Mouse (Mus musculus): ENCODE data around the gene 1700008O03Rik. TPM values are rescaled to one million over a fixed set of nuclear protein-coding genes. Genes with fewer than 3 reads are reported as not detected.

1700008O03Rik gene
- polyA plus RNA-seq, 1 experiment from 2014 or later: 1.4 TPM

DNA sequence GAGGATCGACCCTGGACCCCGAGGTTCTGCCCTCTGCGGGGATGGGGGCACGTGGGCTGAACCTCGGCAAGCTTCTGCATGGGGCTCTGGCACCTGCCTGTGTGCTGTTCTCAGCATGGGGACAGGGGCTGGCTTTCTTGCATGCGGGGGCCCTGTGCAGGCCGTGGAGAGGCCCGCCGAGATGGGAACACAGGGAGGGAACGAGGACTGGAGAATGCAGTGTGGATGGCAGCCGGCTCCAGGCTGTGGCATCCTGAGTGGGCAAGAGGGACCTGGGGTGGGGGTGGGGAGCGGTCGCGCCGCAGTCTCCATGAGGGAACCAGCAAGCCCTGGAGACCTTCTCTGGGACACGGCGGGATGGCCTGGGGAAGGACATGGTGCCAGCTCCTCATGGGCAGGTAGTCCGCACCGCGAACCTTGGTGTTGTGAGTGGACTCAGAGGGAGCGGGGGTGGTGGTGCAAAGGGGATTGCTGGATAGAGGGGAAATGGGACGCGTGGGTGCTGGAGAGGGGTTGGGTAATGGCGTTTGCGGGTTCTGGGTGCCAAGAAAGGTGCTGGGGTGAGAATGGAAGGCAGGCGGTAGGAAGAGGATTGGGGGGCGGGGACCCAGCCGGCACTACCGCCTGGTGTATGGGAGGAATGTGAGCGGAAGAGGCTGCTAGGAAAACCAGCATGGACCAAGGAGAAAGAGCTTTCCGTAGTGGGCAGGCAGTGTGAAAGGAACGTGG, 48.3 kb downstream of the 1700008O03Rik start:
- H3K27ac ChIP-seq: peak overlapping the region; percentile 93
- peaks cover 15% of the 10 kb centered on the region for H3K36me3 ChIP-seq
- peak overlapping the region; percentile 63 for H3K4me3 ChIP-seq (replicated peaks)
- peaks cover 33% of the 10 kb centered on the region for H3K4me1 ChIP-seq (replicated peaks)
- H3K4me2 ChIP-seq (replicated peaks): peak overlapping the region; percentile 80
- WGBS: 3% methylated on average over 32 of the region's 32 CpGs
- no peaks in the 10 kb centered on the region for H3K9me3 ChIP-seq
- peak; percentile 12 for ATAC-seq
- H3K9ac ChIP-seq (replicated peaks): peak overlapping the region; percentile 90
- H3K27me3 ChIP-seq: peaks cover 56% of the 10 kb centered on the region

GRCm38 (mm10) chr7:44336046-44337021, 49.3 kb downstream of the 1700008O03Rik start:
- ATAC-seq: peak; percentile 76
- peak overlapping the region; percentile 90 for H3K9ac ChIP-seq (replicated peaks)
- peak overlapping the region; percentile 63 for H3K4me3 ChIP-seq (replicated peaks)
- peaks cover 16% of the 10 kb centered on the region for H3K36me3 ChIP-seq
- peak overlapping the region; percentile 80 for H3K4me2 ChIP-seq (replicated peaks)
- no peaks in the 10 kb centered on the region for H3K9me3 ChIP-seq
- H3K27ac ChIP-seq: peak overlapping the region; percentile 93
- peaks cover 56% of the 10 kb centered on the region for H3K27me3 ChIP-seq
- 1% methylated on average over 51 of the region's 54 CpGs for WGBS
- H3K4me1 ChIP-seq (replicated peaks): peaks cover 33% of the 10 kb centered on the region

GRCm38 (mm10) chr7:44335031-44335878, 50.4 kb downstream of the 1700008O03Rik start:
- WGBS: 6% methylated on average over 25 of the region's 40 CpGs
- H3K4me3 ChIP-seq (replicated peaks): peak overlapping the region; percentile 63
- peaks cover 56% of the 10 kb centered on the region for H3K27me3 ChIP-seq
- peak overlapping the region; percentile 90 for H3K9ac ChIP-seq (replicated peaks)
- peaks cover 19% of the 10 kb centered on the region for H3K36me3 ChIP-seq
- H3K4me2 ChIP-seq (replicated peaks): peak overlapping the region; percentile 80
- H3K27ac ChIP-seq: peak overlapping the region; percentile 93
- peaks cover 33% of the 10 kb centered on the region for H3K4me1 ChIP-seq (replicated peaks)
- ATAC-seq: peak; percentile 82
- no peaks in the 10 kb centered on the region for H3K9me3 ChIP-seq

GRCm38 (mm10) chr7:44334139-44334538, 51.5 kb downstream of the 1700008O03Rik start:
- ATAC-seq: no peak
- H3K4me2 ChIP-seq (replicated peaks): no peak overlapping the region
- H3K4me1 ChIP-seq (replicated peaks): peaks cover 33% of the 10 kb centered on the region
- H3K36me3 ChIP-seq: peaks cover 23% of the 10 kb centered on the region
- WGBS: 72% methylated on average over 14 of the region's 14 CpGs
- no peaks in the 10 kb centered on the region for H3K9me3 ChIP-seq
- no peak overlapping the region for H3K4me3 ChIP-seq (replicated peaks)
- H3K27me3 ChIP-seq: peaks cover 55% of the 10 kb centered on the region
- no peak overlapping the region for H3K9ac ChIP-seq (replicated peaks)
- no peak overlapping the region for H3K27ac ChIP-seq

DNA sequence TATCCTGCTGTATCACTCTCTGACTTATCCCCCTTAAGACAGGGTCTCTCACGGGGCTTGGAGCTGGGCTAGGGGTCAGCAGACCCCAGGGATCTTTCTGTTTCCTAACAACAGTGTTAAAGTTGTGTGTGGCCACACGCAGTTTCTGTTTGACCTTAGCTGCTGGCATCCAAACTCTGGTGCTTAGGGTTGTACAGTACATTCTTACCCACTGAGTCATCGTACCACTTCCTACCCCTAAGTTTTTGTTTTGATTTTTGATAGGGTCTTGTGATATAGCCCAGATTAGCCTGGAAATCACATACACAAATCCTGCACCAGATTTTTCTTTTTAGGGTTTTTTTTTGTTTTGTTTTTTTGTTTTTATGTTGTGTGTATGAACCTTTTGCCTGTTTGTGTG, 53.3 kb downstream of the 1700008O03Rik start:
- no peak for ATAC-seq
- Histone ChIP-seq H3K9ac (replicated peaks) (no peak overlapping the region), H3K27me3 (peaks cover 37% of the 10 kb centered on the region), H3K27ac (no peak overlapping the region), H3K36me3 (peaks cover 28% of the 10 kb centered on the region), H3K9me3 (no peaks in the 10 kb centered on the region), H3K4me3 (replicated peaks) (no peak overlapping the region), H3K4me1 (replicated peaks) (peaks cover 22% of the 10 kb centered on the region), H3K4me2 (replicated peaks) (no peak overlapping the region)
- 70% methylated on average over 3 of the region's 3 CpGs for WGBS

DNA sequence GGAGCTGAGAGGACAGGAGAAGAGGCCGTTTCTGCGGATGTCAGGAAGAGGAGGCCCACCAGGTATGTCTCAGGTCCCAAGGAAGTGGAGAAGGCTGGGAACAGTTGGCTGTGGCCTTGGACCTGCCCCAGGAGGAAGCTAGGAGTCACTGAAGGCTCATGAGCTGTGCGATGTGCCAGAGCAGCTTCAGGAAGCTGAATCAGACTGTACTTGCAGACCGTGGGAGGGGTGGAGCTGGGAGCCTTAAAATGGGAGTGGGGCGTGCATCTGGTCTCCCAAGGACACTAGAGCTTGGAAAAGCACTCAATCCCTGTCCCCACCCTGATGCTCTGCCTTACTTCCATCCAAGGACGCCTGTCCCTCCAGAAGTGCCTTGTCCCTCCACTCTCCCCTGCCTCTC, 59.0 kb downstream of the 1700008O03Rik start:
- no peaks in the 10 kb centered on the region for H3K9me3 ChIP-seq
- no peak overlapping the region for H3K9ac ChIP-seq (replicated peaks)
- 77% methylated on average over 6 of the region's 6 CpGs for WGBS
- no peak for ATAC-seq
- H3K4me1 ChIP-seq (replicated peaks): no peaks in the 10 kb centered on the region
- H3K4me3 ChIP-seq (replicated peaks): no peak overlapping the region
- no peak overlapping the region for H3K4me2 ChIP-seq (replicated peaks)
- no peaks in the 10 kb centered on the region for H3K27me3 ChIP-seq
- no peak overlapping the region for H3K27ac ChIP-seq
- H3K36me3 ChIP-seq: peaks cover 70% of the 10 kb centered on the region

DNA sequence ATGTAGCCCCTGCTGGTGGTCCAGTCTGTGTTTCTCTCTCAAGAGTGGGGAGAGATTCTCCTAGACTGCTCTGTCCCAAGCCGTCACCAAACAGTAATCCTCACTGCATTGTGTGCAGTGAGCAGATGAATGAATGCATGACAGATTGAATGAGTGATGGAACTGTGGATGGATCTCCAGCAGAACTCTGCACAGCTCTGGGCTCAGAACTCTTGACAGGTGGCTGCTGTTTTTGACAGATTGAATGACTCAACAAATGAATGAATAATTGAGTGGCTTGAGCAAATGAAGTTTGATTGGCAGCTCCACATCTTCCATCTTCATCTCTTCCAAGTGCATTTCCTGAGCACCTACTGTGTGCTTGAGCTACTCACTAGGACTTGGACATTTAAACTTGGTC, 63.3 kb downstream of the 1700008O03Rik start:
- H3K27ac ChIP-seq: no peak overlapping the region
- 73% methylated on average over 1 of the region's 1 CpGs for WGBS
- ATAC-seq: no peak
- no peaks in the 10 kb centered on the region for H3K27me3 ChIP-seq
- H3K36me3 ChIP-seq: peaks cover 93% of the 10 kb centered on the region
- no peaks in the 10 kb centered on the region for H3K9me3 ChIP-seq
- H3K4me1 ChIP-seq (replicated peaks): no peaks in the 10 kb centered on the region
- H3K4me3 ChIP-seq (replicated peaks): no peak overlapping the region
- H3K9ac ChIP-seq (replicated peaks): no peak overlapping the region
- H3K4me2 ChIP-seq (replicated peaks): no peak overlapping the region

DNA sequence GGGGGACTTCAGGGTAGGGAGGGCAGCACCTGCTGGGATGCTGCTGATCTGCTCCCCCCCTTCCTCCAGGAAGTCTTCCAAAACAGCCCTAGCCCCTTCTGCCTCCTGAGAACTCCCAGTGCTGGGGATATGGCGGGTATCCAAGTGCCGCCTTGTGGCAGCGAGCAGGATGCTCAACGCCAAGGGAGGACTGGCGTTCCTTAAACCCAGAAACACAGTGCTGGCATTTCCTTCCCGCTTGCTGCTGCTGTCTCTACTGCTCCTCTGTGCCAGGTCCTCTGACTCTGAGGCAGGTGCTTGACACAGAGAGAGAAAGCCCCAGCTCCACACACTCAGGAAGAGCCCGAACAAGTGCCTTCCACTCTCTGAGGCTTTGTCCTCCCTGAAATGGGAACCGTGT, 64.7 kb downstream of the 1700008O03Rik start:
- H3K4me3 ChIP-seq (replicated peaks): no peak overlapping the region
- H3K4me1 ChIP-seq (replicated peaks): no peaks in the 10 kb centered on the region
- no peaks in the 10 kb centered on the region for H3K9me3 ChIP-seq
- ATAC-seq: no peak
- 63% methylated on average over 8 of the region's 8 CpGs for whole genome bisulfite sequencing
- H3K27me3 ChIP-seq: no peaks in the 10 kb centered on the region
- H3K36me3 ChIP-seq: peaks cover 93% of the 10 kb centered on the region
- H3K27ac ChIP-seq: no peak overlapping the region
- no peak overlapping the region; the same call in 1 of the 2 replicates for H3K9ac ChIP-seq (replicated peaks)
- no peak overlapping the region for H3K4me2 ChIP-seq (replicated peaks)

GRCm38 (mm10) chr7:44317913-44318312, 67.7 kb downstream of the 1700008O03Rik start:
- Histone ChIP-seq H3K27ac (no peak overlapping the region), H3K36me3 (peaks cover 86% of the 10 kb centered on the region), H3K9ac (replicated peaks) (no peak overlapping the region), H3K4me2 (replicated peaks) (no peak overlapping the region), H3K4me1 (replicated peaks) (no peaks in the 10 kb centered on the region), H3K4me3 (replicated peaks) (no peak overlapping the region), H3K27me3 (no peaks in the 10 kb centered on the region), H3K9me3 (no peaks in the 10 kb centered on the region)
- 37% methylated on average over 4 of the region's 4 CpGs for WGBS
- ATAC-seq: peak; percentile 58; the same call in 1 of the 2 replicates

DNA sequence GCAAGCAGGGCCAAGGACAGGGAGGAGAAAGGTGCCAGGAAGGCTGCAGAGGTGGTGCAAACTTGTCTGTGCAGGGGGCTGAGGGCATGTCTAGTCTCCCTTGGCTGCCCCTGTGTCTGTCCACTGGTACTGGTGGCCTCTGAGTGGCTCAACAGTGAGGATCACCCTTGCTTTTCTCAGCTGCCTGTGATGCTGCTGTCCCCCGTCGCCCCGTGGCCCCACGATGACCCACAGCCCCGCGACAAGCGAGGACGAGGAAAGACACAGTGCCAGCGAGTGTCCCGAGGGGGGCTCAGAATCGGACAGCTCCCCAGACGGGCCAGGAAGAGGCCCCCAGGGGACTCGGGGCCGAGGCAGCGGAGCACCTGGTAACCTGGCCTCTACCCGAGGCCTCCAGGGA, 73.1 kb downstream of the 1700008O03Rik start:
- Histone ChIP-seq H3K36me3 (peaks cover 40% of the 10 kb centered on the region), H3K4me2 (replicated peaks) (peak overlapping the region; percentile 93; the same call in 1 of the 2 replicates), H3K9me3 (no peaks in the 10 kb centered on the region), H3K4me1 (replicated peaks) (peaks cover 27% of the 10 kb centered on the region), H3K27ac (no peak overlapping the region), H3K4me3 (replicated peaks) (no peak overlapping the region), H3K27me3 (peaks cover 3% of the 10 kb centered on the region; the same call in 1 of the 2 replicates), H3K9ac (replicated peaks) (no peak overlapping the region)
- no peak for ATAC-seq
- WGBS: 71% methylated on average over 16 of the region's 16 CpGs

DNA sequence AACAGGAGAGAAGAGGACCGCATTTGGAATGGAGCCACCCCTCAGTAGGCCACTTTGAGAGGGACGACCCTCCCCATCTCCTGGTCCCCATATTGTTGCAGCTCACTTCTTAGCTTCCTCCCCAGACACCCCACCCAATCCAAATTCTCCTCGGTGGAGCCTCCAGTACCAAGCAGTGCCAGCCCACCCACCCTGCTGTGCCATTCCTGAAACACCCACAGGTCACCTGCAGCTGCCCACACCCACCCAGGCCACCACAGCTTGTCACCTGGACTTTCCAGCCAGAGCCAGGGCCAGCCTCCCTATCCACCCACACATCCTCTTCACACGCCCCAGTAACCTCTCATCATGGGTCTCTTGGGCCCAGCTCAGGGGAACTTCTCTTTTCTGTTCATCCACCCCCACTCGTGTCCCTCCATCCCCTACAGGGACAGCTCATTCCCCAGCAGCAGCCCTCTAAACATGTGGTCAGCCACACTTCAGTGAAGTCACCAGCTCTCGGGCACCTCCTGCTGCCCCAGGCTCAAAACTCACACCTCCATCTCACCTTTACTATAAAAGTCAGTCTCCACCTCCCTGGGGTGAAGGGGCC, 73.8 kb downstream of the 1700008O03Rik start:
- 20% methylated on average over 6 of the region's 6 CpGs for WGBS
- H3K4me2 ChIP-seq (replicated peaks): peak overlapping the region; percentile 93
- 0 out of 2 replicates have a peak, but pooled peaks have one; percentile 1 for ATAC-seq
- H3K27ac ChIP-seq: peak overlapping the region; percentile 74; the same call in 1 of the 2 replicates
- H3K36me3 ChIP-seq: peaks cover 34% of the 10 kb centered on the region
- H3K9ac ChIP-seq (replicated peaks): peak overlapping the region; percentile 87
- peaks cover 9% of the 10 kb centered on the region; the same call in 1 of the 2 replicates for H3K27me3 ChIP-seq
- peak overlapping the region; percentile 67 for H3K4me3 ChIP-seq (replicated peaks)
- H3K4me1 ChIP-seq (replicated peaks): peaks cover 27% of the 10 kb centered on the region
- H3K9me3 ChIP-seq: no peaks in the 10 kb centered on the region
